Mouse (Mus musculus) adrenal gland, adult 18-20 months (tissue): ENCODE data around the gene Mbtd1. TPM values are rescaled to one million over a fixed set of nuclear protein-coding genes. Genes with fewer than 3 reads are reported as not detected.
A peak's percentile ranks its signal among the peaks of the same experiment; 100 is the strongest.

Experiments
- DNase-seq, 2 experiments: peaks; one replicate each; pipeline ENCODE4 v3.0.0; 2021 to 2022; ENCODE audit warnings: low spot score in 2 of 2
- total RNA-seq, 2 experiments: library from RNA; stranded (reverse); gene quantifications; 1 replicate in 1 of 2; 2 replicates in 1 of 2; pipeline ENCODE4 v1.2.3; 2021

Gene Mbtd1
- total RNA-seq, 2 experiments from 2014 or later: 17.7 to 21.6 TPM

GRCm38 (mm10) chr11:93944986-93945385, 59.3 kb downstream of the Mbtd1 start:
- DNase-seq: no peak

DNA sequence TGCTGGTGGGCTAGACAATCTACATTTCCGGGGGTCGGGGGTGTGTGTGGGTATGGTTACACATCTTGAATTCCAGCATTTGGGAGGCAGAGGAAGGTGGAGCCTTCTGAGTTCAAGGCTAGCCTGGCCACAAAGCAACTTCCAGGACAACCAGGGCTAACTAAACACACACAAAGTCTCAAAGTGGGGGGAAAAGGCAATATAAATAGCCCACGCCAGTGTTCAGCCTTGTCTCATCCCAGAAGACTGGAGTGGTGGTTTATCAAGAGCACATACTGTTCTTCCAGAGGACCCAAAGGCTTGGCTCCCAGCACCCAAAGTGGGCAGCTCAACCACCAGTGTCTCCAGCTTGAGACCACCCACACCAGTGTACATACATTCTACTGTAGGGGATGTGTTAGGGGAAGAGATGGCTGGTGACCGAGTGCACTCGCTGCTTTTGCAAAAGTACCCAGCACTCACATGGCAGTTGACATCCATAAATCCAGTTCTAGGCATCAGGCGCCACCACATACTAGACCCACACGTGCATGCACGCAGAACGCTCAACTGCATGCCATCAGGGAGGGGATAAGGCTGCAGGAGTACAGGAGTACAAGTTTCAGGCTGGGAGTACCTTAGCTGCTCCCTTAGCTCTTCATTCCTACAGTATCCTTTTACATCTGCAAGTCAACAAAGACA, 63.4 kb downstream of the Mbtd1 start:
- DNase-seq: no peak

DNA sequence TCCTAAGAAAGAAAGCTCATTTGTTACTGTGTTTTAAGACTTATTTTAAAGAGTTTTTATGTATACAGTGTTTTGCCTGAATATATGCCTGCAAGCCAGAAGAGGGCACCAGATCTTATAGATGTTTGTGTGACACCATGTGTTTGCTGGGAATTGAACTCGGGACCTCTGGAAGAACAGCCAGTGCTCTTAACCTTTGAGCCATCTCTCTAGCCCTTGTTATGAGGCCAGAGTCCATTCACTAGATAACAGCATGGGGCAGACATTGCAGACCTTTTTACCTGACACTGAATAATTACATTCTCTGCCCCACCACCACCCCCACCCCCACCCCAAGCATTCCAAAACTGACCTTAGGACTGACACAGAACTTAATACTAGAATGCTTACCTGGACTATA, 64.4 kb downstream of the Mbtd1 start:
- DNase-seq: no peak

DNA sequence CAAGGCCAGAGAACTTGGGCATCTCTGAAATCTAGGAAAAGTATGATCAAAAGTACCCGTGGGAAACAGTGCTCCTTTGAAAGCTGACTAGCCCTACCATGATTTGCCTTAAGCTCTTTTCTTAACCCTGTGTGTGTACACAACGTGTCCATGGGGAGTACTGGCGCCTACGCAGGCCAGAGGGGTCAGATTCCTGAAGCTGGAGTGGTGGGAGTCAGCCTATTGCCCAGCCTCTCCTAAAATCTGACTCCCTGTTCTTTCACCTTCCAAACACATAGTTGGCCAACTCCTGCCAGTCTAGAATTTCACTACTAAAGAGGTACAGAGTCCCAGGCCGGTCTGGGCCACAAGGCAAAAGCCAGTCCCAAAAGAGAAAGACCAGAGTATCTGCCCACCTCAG, 66.7 kb downstream of the Mbtd1 start:
- no peak for DNase-seq

GRCm38 (mm10) chr11:93954738-93955255, 69.1 kb downstream of the Mbtd1 start:
- no peak for DNase-seq

DNA sequence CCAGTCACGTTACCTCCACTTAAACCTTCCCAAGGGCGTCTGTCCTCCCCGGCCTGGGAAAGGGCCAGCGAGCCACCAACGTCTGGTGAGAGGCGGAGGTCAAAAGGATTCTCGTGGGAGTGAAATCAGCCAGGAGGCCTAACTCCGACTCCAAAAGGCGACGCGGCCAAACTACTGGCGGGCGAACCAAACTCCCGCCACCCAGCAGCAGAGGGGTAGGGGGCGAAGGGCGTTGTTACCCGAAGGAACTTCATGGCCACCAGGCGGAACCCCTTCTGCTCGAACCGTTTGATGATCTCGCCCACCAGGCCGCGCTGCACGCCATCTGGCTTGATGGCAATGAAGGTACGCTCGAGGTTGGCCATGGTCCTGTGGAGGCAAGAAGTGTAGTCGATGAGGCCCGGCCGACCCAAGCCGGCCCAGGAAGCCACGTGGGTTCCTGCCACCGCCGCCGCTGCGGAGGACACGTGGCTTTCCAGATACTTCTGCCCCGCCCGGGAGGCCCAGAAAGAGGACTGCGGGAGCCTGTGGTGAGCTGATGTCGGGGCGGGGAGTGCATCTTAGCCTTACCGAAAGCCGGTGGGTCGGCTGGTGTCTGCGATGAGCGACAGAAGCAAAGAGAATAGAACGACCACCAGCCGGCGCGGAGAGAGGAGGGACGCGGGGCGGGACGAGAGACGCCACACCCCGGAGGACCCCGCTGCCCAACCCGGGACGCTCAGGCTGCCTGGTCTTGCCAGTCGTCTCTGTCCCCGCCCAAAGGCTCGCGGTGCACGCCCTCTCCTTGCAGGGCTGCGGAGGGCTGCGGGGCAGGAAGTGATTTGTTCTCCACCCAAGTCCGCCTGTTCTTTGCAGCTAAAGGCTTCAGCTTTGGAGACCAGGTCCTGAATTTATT, 69.9 kb downstream of the Mbtd1 start:
- peak; percentile 87 to 89 for DNase-seq

- DNase-seq: no peak
Observed at GRCm38 (mm10) chr11:93956159-93956558, 70.5 kb downstream of the Mbtd1 start, which contains the start of gene Nme2. Gene Nme2, minus strand, starts transcription at chr11:93956259.

GRCm38 (mm10) chr11:93957031-93957555, 71.4 kb downstream of the Mbtd1 start:
- no peak for DNase-seq

GRCm38 (mm10) chr11:93957746-93958145, 72.1 kb downstream of the Mbtd1 start:
- no peak for DNase-seq

GRCm38 (mm10) chr11:93961482-93961881, 75.8 kb downstream of the Mbtd1 start:
- DNase-seq: no peak

GRCm38 (mm10) chr11:93963013-93963412, 77.4 kb downstream of the Mbtd1 start:
- no peak for DNase-seq

GRCm38 (mm10) chr11:93965391-93965790, 79.7 kb downstream of the Mbtd1 start:
- no peak for DNase-seq

DNA sequence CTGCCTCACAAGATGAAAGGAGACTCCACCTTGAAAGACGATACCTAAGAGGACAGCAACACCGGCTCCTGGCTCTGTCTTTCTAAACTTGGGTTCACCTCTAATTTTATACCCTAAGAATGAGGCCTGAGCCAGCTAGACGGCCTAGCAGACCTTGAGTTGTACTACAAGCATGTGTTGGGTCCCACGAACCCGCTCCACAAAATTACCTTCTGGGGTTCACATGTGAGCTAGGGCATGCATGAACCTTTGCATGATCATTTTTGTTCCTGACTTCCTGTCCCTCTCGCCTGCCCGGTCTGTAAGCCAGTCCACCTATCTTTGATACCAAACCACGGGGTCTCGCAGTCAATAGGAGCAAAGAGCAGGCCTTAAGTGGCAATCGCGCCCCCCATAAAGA, 81.7 kb downstream of the Mbtd1 start:
- DNase-seq: no peak

- DNase-seq: peak; percentile 94 to 95
Observed at GRCm38 (mm10) chr11:93968005-93968847, 82.6 kb downstream of the Mbtd1 start, which contains the start of the genes Gm20390 and Nme1. Gene Gm20390, minus strand, starts transcription at chr11:93968293. Gene Nme1, minus strand, starts transcription at chr11:93968521.

- no peak for DNase-seq
Observed at GRCm38 (mm10) chr11:93968848-93969128, 83.1 kb downstream of the Mbtd1 start.

DNA sequence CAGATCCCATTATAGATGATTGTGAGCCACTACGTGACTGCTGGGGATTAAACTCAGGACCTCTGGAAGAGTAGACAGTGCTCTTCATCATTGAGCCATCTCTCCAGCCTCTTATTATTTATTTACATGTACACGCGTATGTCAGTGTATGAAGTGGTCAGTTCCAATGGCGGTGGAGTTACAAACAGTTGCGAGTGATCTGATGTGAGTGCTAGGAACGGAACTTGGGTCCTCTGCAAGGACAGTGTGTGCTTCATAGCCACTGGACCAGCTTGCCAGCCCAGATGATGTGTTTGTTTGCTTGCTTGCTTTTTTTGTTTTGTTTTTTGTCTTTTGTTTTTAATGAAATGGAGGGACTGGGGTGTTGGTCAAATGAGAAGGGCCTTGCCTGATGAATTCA, 83.5 kb downstream of the Mbtd1 start:
- DNase-seq: no peak

DNA sequence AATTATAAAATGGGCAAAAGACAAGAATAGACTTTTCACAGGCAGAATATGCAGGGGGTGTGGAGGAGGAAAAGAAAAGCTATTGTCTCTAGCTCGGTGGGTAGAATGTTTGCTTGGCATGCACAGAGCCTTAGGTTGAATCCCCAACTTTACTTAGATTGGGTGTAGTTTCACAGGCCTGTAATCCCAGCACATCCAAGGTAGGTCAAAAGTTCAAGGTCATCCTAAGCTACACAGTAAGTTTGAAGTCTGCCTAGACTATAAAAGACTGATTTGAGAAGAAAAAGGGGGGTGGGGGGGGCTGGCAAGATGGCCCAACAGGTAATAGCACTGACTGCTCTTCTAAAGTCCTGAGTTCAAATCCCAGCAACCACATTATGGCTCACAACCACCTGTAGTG, 84.1 kb downstream of the Mbtd1 start:
- no peak for DNase-seq

DNA sequence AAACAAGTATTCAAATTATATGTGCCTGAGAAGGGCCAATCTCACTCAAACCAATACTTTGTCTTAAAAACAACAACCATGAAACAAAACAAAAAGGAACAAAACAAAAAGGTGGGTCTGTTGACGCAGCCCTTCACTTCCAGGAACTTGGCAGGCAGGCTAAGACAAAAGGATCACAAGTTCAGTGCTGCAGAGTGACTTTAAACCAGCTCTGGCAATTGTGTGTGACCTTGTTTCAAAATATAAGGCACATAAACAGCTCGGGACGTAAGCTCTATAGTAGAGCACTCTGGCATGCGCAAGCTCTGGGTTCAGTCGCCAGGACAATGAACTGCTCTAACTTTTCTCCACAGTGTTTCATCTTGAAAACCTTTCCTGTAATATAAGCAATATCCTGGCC, 87.3 kb downstream of the Mbtd1 start:
- no peak for DNase-seq

DNA sequence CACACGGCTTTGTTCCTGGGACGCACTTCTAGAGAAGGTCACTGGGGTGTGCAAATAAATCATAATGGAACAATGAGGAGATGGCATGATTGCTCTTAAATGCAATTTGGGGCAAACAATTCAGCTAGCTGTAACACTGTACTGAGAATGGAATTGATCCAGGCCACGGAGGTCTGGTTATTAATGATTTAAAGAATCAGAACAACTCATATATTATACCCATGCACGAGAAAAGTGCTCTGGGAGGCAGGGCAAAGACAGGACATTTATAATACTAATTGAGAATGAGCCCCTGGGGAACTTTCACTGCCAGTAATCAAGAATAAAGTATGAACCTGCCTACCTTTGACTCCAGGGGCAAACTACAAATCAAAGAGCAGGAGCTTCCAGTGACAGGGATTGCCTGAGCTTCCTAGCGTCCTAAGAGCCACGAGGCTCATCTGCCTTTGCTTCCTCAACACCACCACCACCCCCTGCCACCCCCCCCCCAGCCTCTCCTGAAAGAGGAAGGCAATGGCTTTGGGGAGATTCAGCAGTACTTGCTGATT, 93.9 kb downstream of the Mbtd1 start:
- DNase-seq: no peak

DNA sequence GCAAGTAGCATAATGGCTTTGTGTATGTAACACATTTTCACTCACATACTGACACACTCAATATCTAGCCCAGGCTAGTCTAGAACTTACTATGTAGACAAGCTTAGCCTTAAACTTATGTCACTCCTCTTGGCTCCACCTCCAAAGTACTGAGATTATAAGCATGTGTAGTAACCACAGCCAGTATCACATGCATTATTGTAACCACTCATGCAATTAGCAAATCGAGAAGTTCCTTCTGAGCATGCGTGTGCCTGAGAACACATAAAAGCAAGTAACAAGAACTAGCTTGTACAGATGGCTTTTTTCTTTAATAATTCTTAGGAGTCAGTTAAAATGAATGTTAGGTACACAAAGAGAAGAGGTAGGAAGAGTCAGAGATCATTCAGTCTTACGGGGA, 99.0 kb downstream of the Mbtd1 start:
- DNase-seq: no peak

DNA sequence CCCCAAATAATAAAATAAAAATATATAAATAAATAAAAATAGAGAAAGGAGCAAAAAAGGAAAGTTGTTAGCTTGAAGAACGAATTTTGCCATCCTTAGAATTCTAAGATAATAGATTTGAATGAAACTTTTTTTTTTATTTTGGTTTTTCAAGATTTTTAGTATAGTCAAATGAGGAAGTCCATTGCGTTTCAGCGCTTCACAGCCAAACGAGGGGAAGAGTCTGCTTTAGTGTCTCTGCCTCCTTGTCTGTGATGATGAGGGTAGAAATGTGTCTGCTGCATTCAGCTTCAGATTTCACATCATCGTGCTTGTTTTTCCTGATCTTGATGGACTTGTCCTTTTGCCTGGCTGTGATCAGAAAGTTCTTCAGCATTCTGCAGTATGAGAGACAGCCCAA, 99.6 kb downstream of the Mbtd1 start:
- no peak for DNase-seq
